Mouse (Mus musculus): ENCODE results near the gene Ebf1. TPM values are rescaled to one million over a fixed set of nuclear protein-coding genes. Genes with fewer than 3 reads are reported as not detected.

The Ebf1 gene
- polyA plus RNA-seq, 1 experiment from 2014 or later: 3.6 TPM

- H3K4me3 ChIP-seq (ENCODE audit: low read depth, low read length): no peak overlapping the region
- no peaks in the 10 kb centered on the region for H3K27me3 ChIP-seq (ENCODE audit: control insufficient read depth, insufficient read depth, low read length)
- no peak overlapping the region for H3K4me2 ChIP-seq (replicated peaks; ENCODE audit: low read depth)
- H3K4me1 ChIP-seq (replicated peaks; ENCODE audit: control insufficient read depth, insufficient read depth): no peaks in the 10 kb centered on the region
- DNase-seq (ENCODE audit: low spot score) (no peak), ATAC-seq (ENCODE audit: low FRiP score, low TSS enrichment) (no peak)
- no peaks in the 10 kb centered on the region for H3K9me3 ChIP-seq (ENCODE audit: control insufficient read depth, low read length)
- H3K36me3 ChIP-seq (ENCODE audit: control insufficient read depth, insufficient read depth, low read length): no peaks in the 10 kb centered on the region
- no peak overlapping the region for H3K27ac ChIP-seq (replicated peaks)
- H3K9ac ChIP-seq (ENCODE audit: low read length): no peak overlapping the region
- 60% methylated on average over 3 of the region's 3 CpGs for WGBS
- TF ChIP-seq CTCF (IDR thresholded peaks at IDR 0.05; ENCODE audit: low read depth) (no peak), EP300 (optimal IDR thresholded peaks at IDR 0.05) (no peak)
Measured at GRCm38 (mm10) chr11:44727376-44727775, 110.3 kb downstream of the Ebf1 start.

- Histone ChIP-seq H3K27me3 (ENCODE audit: control insufficient read depth, insufficient read depth, low read length) (no peaks in the 10 kb centered on the region), H3K4me2 (replicated peaks; ENCODE audit: low read depth) (no peak overlapping the region), H3K4me3 (ENCODE audit: low read depth, low read length) (no peak overlapping the region), H3K4me1 (replicated peaks; ENCODE audit: control insufficient read depth, insufficient read depth) (no peaks in the 10 kb centered on the region), H3K9ac (ENCODE audit: low read length) (no peak overlapping the region), H3K36me3 (ENCODE audit: control insufficient read depth, insufficient read depth, low read length) (no peaks in the 10 kb centered on the region), H3K27ac (replicated peaks) (no peak overlapping the region), H3K9me3 (ENCODE audit: control insufficient read depth, low read length) (no peaks in the 10 kb centered on the region)
- DNase-seq (ENCODE audit: low spot score) (no peak), ATAC-seq (ENCODE audit: low FRiP score, low TSS enrichment) (no peak)
- WGBS: 71% methylated on average over 2 of the region's 2 CpGs
- no peak for TF ChIP-seq CTCF (IDR thresholded peaks at IDR 0.05; ENCODE audit: low read depth)
- TF ChIP-seq EP300 (optimal IDR thresholded peaks at IDR 0.05): no peak
Measured at GRCm38 (mm10) chr11:44727821-44728220, 110.7 kb downstream of the Ebf1 start.

GRCm38 (mm10) chr11:44728271-44728670 is 111.2 kb downstream of the Ebf1 start:
- no peak overlapping the region for H3K4me2 ChIP-seq (replicated peaks; ENCODE audit: low read depth)
- 61% methylated on average over 2 of the region's 2 CpGs for WGBS
- H3K27me3 ChIP-seq (ENCODE audit: control insufficient read depth, insufficient read depth, low read length): no peaks in the 10 kb centered on the region
- no peaks in the 10 kb centered on the region for H3K36me3 ChIP-seq (ENCODE audit: control insufficient read depth, insufficient read depth, low read length)
- H3K4me3 ChIP-seq (ENCODE audit: low read depth, low read length): no peak overlapping the region
- ATAC-seq (ENCODE audit: low FRiP score, low TSS enrichment) (no peak), DNase-seq (ENCODE audit: low spot score) (no peak)
- no peak overlapping the region for H3K9ac ChIP-seq (ENCODE audit: low read length)
- TF ChIP-seq EP300 (optimal IDR thresholded peaks at IDR 0.05): no peak
- no peak for TF ChIP-seq CTCF (IDR thresholded peaks at IDR 0.05; ENCODE audit: low read depth)
- no peaks in the 10 kb centered on the region for H3K9me3 ChIP-seq (ENCODE audit: control insufficient read depth, low read length)
- no peaks in the 10 kb centered on the region for H3K4me1 ChIP-seq (replicated peaks; ENCODE audit: control insufficient read depth, insufficient read depth)
- H3K27ac ChIP-seq (replicated peaks): no peak overlapping the region

GRCm38 (mm10) chr11:44729931-44730330 is 112.8 kb downstream of the Ebf1 start:
- H3K27me3 ChIP-seq (ENCODE audit: control insufficient read depth, insufficient read depth, low read length): no peaks in the 10 kb centered on the region
- no peak overlapping the region for H3K27ac ChIP-seq (replicated peaks)
- H3K4me3 ChIP-seq (ENCODE audit: low read depth, low read length): no peak overlapping the region
- no peaks in the 10 kb centered on the region for H3K9me3 ChIP-seq (ENCODE audit: control insufficient read depth, low read length)
- H3K9ac ChIP-seq (ENCODE audit: low read length): no peak overlapping the region
- H3K36me3 ChIP-seq (ENCODE audit: control insufficient read depth, insufficient read depth, low read length): no peaks in the 10 kb centered on the region
- no peaks in the 10 kb centered on the region for H3K4me1 ChIP-seq (replicated peaks; ENCODE audit: control insufficient read depth, insufficient read depth)
- TF ChIP-seq CTCF (IDR thresholded peaks at IDR 0.05; ENCODE audit: low read depth): no peak
- no peak for TF ChIP-seq EP300 (optimal IDR thresholded peaks at IDR 0.05)
- WGBS: 53% methylated on average over 4 of the region's 4 CpGs
- DNase-seq (ENCODE audit: low spot score): no peak
- no peak for ATAC-seq (ENCODE audit: low FRiP score, low TSS enrichment)
- H3K4me2 ChIP-seq (replicated peaks; ENCODE audit: low read depth): no peak overlapping the region

- Histone ChIP-seq H3K4me1 (replicated peaks; ENCODE audit: control insufficient read depth, insufficient read depth) (no peaks in the 10 kb centered on the region), H3K27ac (replicated peaks) (no peak overlapping the region)
- TF ChIP-seq EP300 (optimal IDR thresholded peaks at IDR 0.05) (no peak), CTCF (IDR thresholded peaks at IDR 0.05; ENCODE audit: low read depth) (no peak)
Measured at GRCm38 (mm10) chr11:44731763-44732162, 114.6 kb downstream of the Ebf1 start.

GRCm38 (mm10) chr11:44733276-44733675 is 116.2 kb downstream of the Ebf1 start:
- WGBS: 46% methylated on average over 2 of the region's 2 CpGs
- no peak for DNase-seq (ENCODE audit: low spot score)
- no peak for TF ChIP-seq EP300 (optimal IDR thresholded peaks at IDR 0.05)
- TF ChIP-seq CTCF (IDR thresholded peaks at IDR 0.05; ENCODE audit: low read depth): no peak

More at GRCm38 (mm10) chr11:44731763-44732162, 114.6 kb downstream of the Ebf1 start:
- H3K4me2 ChIP-seq (replicated peaks; ENCODE audit: low read depth): no peak overlapping the region
- no peak overlapping the region for H3K4me3 ChIP-seq (ENCODE audit: low read depth, low read length)
- H3K9me3 ChIP-seq (ENCODE audit: control insufficient read depth, low read length): no peaks in the 10 kb centered on the region
- no peaks in the 10 kb centered on the region for H3K27me3 ChIP-seq (ENCODE audit: control insufficient read depth, insufficient read depth, low read length)
- ATAC-seq (ENCODE audit: low FRiP score, low TSS enrichment): no peak
- WGBS: 88% methylated on average over 2 of the region's 2 CpGs
- no peaks in the 10 kb centered on the region for H3K36me3 ChIP-seq (ENCODE audit: control insufficient read depth, insufficient read depth, low read length)
- no peak overlapping the region for H3K9ac ChIP-seq (ENCODE audit: low read length)
- no peak for DNase-seq (ENCODE audit: low spot score)

More at GRCm38 (mm10) chr11:44733276-44733675, 116.2 kb downstream of the Ebf1 start:
- no peak overlapping the region for H3K27ac ChIP-seq (replicated peaks)
- H3K4me1 ChIP-seq (replicated peaks; ENCODE audit: control insufficient read depth, insufficient read depth): no peaks in the 10 kb centered on the region
- H3K9ac ChIP-seq (ENCODE audit: low read length): no peak overlapping the region
- H3K36me3 ChIP-seq (ENCODE audit: control insufficient read depth, insufficient read depth, low read length): no peaks in the 10 kb centered on the region
- H3K9me3 ChIP-seq (ENCODE audit: control insufficient read depth, low read length): no peaks in the 10 kb centered on the region
- no peaks in the 10 kb centered on the region for H3K27me3 ChIP-seq (ENCODE audit: control insufficient read depth, insufficient read depth, low read length)
- no peak overlapping the region for H3K4me2 ChIP-seq (replicated peaks; ENCODE audit: low read depth)
- H3K4me3 ChIP-seq (ENCODE audit: low read depth, low read length): no peak overlapping the region
- no peak for ATAC-seq (ENCODE audit: low FRiP score, low TSS enrichment)

Measured in stomach, postnatal 0 days (tissue).